Mouse (Mus musculus) ZHBTc4 (cell line): ENCODE measurements around the gene Wdtc1.
A peak's percentile ranks its signal among the peaks of the same experiment; 100 is the strongest.

Source experiments
- DNase-seq: peaks from one replicate; pipeline ENCODE4 v3.0.0-alpha.2; 2011; ENCODE audit warnings: low read depth, low spot score

Gene Wdtc1

GRCm38 (mm10) chr4:133282656-133283055 lies 70.6 kb downstream of the Wdtc1 start:
- DNase-seq = peak; percentile 37

GRCm38 (mm10) chr4:133281951-133282481 lies 71.3 kb downstream of the Wdtc1 start:
- DNase-seq = no peak

- no peak for DNase-seq
Observed at GRCm38 (mm10) chr4:133281513-133281912, 71.8 kb downstream of the Wdtc1 start.

- no peak for DNase-seq
Observed at GRCm38 (mm10) chr4:133278482-133278881, 74.8 kb downstream of the Wdtc1 start.

DNA sequence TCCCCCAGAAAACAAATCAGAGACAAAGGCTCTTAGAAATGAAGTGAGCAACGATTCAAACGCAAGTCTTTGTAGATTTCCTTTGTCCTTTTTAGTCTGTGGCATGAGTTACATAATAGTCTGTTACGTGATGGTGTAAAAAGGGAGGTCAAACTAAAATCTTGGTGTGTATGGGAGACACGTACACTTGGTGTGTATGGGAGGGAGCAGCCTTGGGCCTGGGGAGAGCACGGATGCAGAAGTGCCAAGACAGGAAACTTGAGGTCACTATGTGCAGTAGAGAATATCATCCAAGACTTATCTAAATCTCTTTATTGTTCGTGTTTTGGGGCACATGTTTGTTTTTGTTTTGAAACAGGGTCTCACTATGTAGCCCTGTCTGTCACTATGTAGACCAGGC lies 75.2 kb downstream of the Wdtc1 start:
- DNase-seq = peak; percentile 25

DNA sequence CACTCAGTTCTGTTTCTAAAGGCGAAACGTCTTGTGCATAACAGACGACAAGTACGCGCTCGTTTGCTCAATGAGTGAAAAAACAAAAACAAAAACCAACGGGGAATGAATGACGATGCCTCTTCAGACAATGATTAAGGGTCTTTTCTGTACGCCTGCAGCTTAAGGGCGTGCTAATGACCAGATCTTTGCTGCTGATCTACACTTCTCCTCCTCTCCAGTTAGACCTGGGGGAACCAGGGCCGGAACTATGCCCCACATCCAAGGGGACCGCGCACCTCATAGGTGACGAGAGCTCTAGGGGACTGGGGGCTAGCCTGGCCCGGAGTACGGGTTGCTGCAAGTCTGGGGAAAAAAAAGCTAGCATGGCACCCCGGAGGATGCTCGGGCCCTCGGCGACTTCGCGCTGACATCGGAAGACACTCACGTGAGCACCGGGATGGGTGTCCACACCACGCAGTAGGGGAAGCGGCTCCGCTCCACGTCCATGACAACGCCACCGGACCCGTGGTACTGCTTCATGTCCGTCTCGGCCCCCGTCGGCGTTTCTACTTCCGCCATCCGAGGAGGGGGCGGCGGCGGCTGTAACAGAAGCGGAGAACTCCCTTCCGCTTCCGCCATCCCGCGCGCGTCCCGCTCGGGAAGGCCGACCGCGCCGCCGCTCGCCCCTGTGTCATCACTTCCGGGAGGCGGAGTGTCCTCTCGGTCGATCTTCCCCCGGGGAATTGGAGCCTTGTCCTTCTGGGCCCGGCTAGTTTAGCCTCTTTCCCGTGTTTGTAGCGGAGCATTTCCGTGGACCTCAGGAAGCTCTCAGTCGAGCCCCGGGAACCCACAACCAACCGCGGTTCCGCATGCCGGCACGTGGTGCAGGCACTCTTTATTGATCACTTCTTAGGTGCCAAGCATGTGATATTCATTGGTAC lies 75.9 kb downstream of the Wdtc1 start, which contains the start of gene Tmem222:
Tmem222 (minus strand) TSS at position 689 of the 923 bp plus-strand sequence.
- peak; percentile 98 for DNase-seq

GRCm38 (mm10) chr4:133270929-133271328 lies 82.4 kb downstream of the Wdtc1 start:
- no peak for DNase-seq

GRCm38 (mm10) chr4:133269596-133269995 lies 83.7 kb downstream of the Wdtc1 start:
- no peak for DNase-seq

- no peak for DNase-seq
Observed at GRCm38 (mm10) chr4:133268931-133269330, 84.3 kb downstream of the Wdtc1 start.

GRCm38 (mm10) chr4:133266248-133266880 lies 86.9 kb downstream of the Wdtc1 start:
- no peak for DNase-seq

DNA sequence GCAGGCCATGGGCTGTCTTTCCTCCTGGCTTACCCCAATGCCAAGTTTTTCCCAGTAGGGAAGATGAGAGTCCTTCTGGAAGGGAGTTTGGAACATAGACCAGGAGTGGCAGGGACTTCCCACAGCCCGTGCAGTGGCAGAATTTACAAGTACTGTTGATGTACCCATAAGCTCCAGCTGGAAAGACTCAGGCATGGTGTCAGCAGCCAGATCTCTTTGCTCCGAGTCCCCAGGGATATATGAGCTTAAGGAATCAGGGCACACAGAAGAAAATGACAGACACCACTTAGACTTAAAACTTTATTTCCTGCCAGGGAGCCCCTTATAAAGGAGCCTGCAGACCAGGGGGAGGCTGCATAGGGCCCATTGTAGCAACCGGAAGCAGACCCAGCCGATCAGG lies 87.5 kb downstream of the Wdtc1 start:
- DNase-seq = no peak

GRCm38 (mm10) chr4:133265297-133265696 lies 88.0 kb downstream of the Wdtc1 start:
- no peak for DNase-seq

- DNase-seq = no peak
Observed at GRCm38 (mm10) chr4:133264559-133264958, 88.7 kb downstream of the Wdtc1 start.

GRCm38 (mm10) chr4:133263756-133264155 lies 89.5 kb downstream of the Wdtc1 start:
- DNase-seq = no peak

DNA sequence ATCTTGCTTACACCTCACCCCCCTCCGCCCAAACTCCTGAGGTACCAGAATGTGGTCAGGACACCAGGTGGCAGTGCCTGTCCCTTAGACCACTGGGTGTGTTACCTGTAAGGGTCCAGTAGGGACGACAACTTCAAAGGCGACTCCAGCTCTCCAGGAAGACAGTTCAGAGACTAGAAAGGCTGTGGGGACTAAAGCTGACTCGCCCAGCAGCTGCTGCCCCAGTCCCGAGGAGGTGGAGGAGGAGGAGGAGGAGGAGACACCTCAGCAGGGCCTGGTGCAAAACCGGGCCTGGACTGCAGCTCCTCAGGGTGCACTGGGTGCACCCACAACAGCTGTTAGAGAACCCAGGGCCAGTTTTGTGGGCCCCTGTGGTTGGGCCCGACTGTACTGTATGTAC lies 90.4 kb downstream of the Wdtc1 start, which contains the start of gene Sytl1:
Sytl1 (minus strand) TSS at position 232 of the 400 bp plus-strand sequence.
- peak; percentile 21 for DNase-seq

DNA sequence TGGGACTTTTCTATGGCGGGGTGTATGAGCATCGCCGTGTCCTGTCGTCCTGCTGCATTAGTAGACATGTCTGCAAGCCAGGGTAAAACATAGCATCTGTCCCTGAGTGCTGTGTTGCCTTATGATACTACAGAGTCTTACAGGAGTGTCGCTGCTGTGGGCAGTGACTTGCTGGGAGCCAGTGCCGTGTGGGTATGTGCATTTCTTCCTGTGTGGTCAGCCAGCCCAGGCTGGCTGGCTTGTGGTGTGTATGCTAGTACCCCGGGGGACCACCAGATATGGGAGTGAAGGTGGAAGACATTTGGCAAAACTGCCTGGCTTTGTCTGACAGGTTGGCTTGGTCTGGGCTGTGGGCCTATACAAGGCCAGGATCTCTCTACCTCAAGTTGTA lies 90.9 kb downstream of the Wdtc1 start:
- DNase-seq = no peak

DNA sequence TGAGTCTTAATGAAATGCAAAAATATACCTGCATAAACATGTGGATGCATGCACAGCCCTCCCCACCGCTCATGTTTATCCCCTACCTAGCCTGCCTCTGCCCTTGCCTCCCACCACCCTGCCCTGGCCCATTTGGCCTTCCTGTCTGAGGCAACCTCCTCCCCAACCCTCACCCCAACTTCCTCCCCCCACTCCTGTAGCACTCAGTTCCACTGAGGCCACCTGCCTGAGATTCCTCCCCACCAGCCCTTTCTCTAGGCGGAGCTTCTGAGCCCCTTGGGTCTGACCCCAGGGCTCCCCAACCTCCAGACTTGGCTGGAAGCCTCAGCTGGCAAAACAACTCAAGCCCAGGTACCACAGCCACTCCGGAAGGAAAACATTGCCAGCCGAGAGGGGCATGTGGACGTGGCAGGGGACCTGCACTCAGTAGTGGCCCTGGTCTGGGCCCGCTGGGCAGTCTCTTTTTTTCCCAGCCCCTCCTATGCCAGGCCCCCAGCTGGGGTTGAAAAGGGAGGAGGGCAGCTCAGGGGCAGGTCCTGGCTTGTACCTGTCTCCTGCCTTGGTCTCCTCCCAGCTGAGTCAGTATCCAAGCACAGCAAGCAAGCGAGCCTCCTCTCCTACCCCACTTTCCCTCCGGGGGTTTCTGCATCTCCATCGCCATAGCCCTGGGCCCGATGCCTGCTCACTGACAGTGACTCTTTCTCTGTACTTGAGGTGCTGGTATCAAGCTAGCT lies 91.5 kb downstream of the Wdtc1 start:
- DNase-seq = no peak

DNA sequence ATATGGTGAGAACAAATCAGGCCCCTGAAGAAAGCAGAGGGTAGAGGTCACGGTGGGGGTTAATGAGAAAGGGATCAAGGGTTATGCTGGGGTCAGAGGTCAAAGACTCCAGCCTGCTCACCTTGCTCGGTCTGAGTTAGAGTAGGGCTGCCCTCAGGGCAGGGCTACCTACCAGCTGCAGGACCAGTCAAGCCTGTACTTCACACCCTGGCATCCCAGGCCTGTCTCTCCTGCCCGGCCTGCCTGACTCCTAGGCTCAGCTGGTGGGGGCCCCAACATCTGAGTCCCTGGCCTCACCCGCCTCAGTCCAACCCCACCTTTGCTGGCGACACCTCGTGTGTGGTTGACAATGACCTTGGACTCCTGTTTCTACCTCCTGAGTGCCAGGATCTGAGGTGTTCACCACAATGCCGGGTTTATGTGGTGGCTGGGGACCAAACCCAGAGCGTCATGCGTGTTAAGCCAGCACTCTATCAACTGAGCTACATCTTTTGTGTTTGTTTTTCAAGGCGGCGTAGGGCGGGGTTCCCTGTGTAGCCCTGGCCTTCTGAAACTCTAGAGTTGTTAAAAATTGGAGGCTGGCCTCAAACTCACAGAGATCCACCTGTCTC lies 95.4 kb downstream of the Wdtc1 start:
- DNase-seq = peak; percentile 23

DNA sequence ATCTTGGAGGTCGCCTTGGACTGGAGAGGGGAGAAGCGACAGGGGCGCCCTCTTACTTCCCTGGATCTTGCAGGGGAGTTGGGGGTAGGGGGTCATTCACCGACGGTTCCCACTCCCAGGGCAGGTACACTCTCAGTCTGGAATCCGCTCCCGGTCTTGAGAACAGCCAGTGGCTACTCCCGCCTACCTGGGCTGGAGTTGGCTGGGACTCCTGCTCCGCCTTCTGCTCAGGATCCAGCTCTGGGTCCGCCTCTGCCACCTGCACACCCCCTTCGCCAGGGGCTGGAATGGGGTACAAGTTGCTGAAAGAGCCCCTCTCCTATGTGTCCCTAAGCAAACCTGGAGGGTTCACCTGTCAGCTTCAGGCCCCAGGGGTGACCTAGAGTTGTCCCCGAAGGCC lies 96.1 kb downstream of the Wdtc1 start:
- DNase-seq = peak; percentile 31

GRCm38 (mm10) chr4:133256820-133257219 lies 96.5 kb downstream of the Wdtc1 start:
- peak; percentile 56 for DNase-seq

DNA sequence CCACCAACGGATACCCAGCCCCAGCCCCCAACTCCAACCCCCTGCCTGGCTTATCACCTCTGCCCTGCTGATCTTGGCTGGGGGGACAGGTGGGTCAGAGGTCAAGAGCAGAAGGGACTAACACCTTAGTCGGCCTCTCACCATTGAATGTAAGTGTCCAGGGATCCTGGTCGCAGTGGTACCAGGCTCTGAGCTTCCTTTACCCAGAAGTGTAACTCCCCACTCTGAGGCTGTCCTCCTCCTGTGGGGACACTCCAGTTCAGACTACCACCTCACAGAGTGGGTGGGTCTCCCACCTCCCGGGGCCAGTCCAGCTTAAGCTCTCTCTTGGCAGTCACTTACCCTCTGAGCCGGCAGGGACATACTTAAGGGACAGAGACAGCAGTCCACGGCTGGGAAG lies 97.9 kb downstream of the Wdtc1 start:
- no peak for DNase-seq
